Mouse (Mus musculus): ENCODE measurements around the gene Gucd1. TPM values are rescaled to one million over a fixed set of nuclear protein-coding genes. Genes with fewer than 3 reads are reported as not detected.
"Not testable (repeated sequence)": the region's sequence is repeated elsewhere in the genome, so short reads cannot be mapped to it uniquely, and the experiment has no call there.

Gucd1 gene
- total RNA-seq, 2 experiments from 2014 or later: 94.3 to 180 TPM

- ATAC-seq (replicated peaks; ENCODE audit: low FRiP score, poor library complexity, severe bottlenecking): not testable (repeated sequence)
These were observed 173.2 kb downstream of the Gucd1 start for GRCm38 (mm10) chr10:75344563-75344962.

DNA sequence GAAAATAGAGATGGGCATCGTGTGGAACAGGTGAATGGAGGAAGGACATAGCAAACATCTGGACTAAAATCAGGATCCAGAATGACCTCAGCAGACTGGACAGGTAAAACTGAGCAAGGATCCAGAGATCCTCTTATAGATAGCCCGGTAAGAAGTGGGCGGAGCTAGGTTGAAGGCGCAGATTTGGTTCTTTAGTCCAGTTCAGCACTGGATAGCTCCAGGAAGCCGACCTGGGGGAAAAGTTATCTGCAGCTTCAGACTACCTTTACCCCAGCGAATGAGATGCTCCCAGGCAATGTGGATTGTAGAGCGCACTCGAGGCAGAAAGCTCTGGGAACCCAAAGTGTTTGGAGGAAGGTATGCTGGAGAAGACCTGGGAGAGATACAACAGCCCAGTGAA lies 175.8 kb downstream of the Gucd1 start:
- no peak for ATAC-seq (replicated peaks; ENCODE audit: low FRiP score, poor library complexity, severe bottlenecking)

DNA sequence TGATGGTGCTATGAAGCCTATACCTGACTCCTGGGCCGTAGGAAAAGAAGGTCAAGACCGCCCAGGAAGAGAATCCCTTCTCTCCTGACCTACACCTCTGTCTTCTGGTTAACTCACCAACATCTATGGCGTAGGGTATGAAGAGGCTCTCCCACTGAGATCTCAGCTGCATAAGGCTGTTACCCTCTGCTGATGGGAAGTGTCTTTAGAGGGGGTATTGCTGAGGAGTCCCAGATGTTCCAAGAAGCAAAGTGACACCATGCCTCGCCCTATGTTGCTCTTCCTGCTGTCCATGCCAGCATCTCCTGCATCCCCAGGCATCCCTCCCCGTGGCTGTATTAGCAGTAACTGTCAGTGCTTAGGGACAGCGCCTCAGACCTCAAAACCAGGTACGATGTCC lies 178.4 kb downstream of the Gucd1 start:
- ATAC-seq (replicated peaks; ENCODE audit: low FRiP score, poor library complexity, severe bottlenecking): no peak

DNA sequence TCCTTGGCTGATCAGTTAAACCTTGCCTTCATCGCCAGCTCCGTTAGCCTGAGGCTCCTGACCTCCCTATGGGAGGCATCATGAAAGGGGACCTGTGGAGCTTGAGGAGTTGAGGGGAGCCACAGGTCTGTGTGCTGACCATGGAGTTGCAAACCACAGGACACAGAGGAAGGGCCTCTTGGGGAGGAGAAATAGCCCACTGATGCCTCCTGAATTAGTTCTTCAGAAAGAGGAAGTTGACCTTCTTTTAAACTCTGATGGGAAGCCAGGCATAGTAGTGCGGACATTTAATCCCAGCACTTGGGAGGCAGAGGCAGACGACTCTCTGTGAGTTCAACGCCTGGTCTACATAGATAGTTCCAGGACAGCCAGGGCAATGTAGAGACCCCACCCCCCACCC lies 178.9 kb downstream of the Gucd1 start:
- ATAC-seq (replicated peaks; ENCODE audit: low FRiP score, poor library complexity, severe bottlenecking): no peak

- ATAC-seq (replicated peaks; ENCODE audit: low FRiP score, poor library complexity, severe bottlenecking): no peak
These were observed 180.5 kb downstream of the Gucd1 start for GRCm38 (mm10) chr10:75337231-75337630.

GRCm38 (mm10) chr10:75335075-75335474 lies 182.7 kb downstream of the Gucd1 start:
- ATAC-seq (replicated peaks; ENCODE audit: low FRiP score, poor library complexity, severe bottlenecking): no peak

GRCm38 (mm10) chr10:75334175-75334574 lies 183.6 kb downstream of the Gucd1 start:
- no peak for ATAC-seq (replicated peaks; ENCODE audit: low FRiP score, poor library complexity, severe bottlenecking)

DNA sequence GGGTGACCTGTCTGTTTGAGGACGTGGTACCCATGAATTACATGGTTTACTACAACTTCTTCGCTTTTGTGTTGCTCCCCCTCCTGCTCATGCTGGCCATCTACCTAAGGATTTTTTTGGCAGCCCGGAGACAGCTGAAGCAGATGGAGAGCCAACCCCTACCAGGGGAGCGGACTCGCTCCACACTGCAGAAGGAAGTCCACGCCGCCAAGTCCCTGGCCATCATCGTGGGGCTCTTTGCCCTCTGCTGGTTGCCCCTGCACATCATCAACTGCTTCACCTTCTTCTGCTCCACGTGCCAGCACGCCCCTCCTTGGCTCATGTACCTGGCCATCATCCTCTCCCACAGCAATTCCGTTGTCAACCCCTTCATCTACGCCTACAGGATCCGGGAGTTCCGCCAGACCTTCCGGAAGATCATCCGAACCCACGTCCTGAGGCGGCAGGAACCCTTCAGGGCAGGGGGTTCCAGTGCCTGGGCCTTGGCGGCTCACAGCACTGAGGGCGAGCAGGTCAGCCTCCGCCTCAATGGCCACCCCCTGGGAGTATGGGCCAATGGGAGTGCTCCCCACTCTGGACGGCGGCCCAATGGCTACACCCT lies 184.5 kb downstream of the Gucd1 start:
- ATAC-seq (replicated peaks; ENCODE audit: low FRiP score, poor library complexity, severe bottlenecking): no peak

- no peak for ATAC-seq (replicated peaks; ENCODE audit: low FRiP score, poor library complexity, severe bottlenecking)
These were observed 185.5 kb downstream of the Gucd1 start for GRCm38 (mm10) chr10:75332268-75332667.

DNA sequence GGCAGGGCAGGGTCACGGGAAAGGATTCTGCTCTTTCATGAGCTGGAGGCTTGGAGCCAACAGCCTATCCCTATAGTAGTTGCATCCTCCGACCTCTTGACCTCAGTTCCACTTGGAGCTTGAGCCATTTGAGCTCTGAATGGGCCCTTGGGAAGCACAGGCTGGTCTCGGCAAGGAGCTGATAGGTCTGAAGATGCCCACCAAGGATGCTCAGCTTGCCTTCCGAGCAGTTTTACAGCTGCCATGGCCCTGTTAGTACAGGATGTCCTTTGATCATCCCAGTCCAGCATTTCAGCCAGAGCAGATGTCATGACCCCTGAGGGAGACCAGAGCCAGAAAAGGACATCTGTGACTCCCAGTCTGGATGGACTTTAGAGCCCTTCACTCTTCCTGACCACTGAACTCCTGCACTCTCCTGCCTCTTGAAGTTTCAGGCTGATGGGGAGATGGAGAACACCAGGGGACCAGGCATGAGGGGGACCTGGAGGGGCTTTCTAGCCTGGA lies 189.5 kb downstream of the Gucd1 start:
- ATAC-seq (replicated peaks; ENCODE audit: low FRiP score, poor library complexity, severe bottlenecking): no peak

GRCm38 (mm10) chr10:75327081-75327480 lies 190.7 kb downstream of the Gucd1 start:
- no peak for ATAC-seq (replicated peaks; ENCODE audit: low FRiP score, poor library complexity, severe bottlenecking)

DNA sequence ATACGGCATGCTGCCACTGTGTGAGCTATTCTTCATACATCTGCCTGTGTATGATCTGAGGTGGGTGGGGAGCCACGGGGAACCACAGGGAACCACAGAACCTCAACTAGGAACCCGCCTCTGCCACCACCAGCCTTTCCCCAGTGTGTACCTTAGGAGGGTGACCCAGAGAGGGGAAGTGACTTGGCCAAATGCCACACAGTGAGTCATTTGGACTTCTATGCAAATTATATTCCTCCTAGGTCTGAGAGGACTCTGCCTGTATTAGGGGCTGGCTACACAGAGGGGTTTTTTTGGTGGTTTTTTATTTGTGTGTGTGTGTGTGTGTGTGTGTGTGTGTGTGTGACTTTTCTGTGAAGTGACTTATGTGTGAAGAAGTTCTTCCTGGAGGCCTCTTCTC lies 191.2 kb downstream of the Gucd1 start:
- ATAC-seq (replicated peaks; ENCODE audit: low FRiP score, poor library complexity, severe bottlenecking): no peak

GRCm38 (mm10) chr10:75325821-75326220 lies 192.0 kb downstream of the Gucd1 start:
- no peak for ATAC-seq (replicated peaks; ENCODE audit: low FRiP score, poor library complexity, severe bottlenecking)

- no peak for ATAC-seq (replicated peaks; ENCODE audit: low FRiP score, poor library complexity, severe bottlenecking)
These were observed 193.4 kb downstream of the Gucd1 start for GRCm38 (mm10) chr10:75324391-75324790.

GRCm38 (mm10) chr10:75323986-75324385 lies 193.8 kb downstream of the Gucd1 start:
- no peak for ATAC-seq (replicated peaks; ENCODE audit: low FRiP score, poor library complexity, severe bottlenecking)

DNA sequence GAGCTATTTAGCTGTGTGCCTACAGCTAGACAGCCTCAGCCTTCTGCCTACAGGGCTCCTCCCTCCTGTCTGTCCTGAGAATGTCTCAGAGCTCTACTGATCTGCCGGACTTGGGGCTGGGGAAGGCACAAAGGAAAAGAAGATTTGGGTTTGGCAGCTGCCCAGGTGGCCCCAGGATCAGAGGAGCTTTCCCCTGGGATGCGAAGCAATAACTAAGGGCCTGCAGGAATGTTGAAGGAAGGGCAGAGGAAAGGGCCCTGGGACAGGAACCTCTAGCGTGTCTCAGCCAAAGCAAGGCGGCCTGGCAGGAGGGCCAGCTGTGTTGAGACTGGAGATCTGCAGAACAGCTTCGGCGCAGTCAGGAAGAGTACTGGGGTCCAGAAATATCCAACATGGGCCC lies 194.8 kb downstream of the Gucd1 start:
- no peak for ATAC-seq (replicated peaks; ENCODE audit: low FRiP score, poor library complexity, severe bottlenecking)

GRCm38 (mm10) chr10:75320321-75320720 lies 197.5 kb downstream of the Gucd1 start:
- ATAC-seq (replicated peaks; ENCODE audit: low FRiP score, poor library complexity, severe bottlenecking): no peak

GRCm38 (mm10) chr10:75318206-75318605 lies 199.6 kb downstream of the Gucd1 start:
- no peak for ATAC-seq (replicated peaks; ENCODE audit: low FRiP score, poor library complexity, severe bottlenecking)

DNA sequence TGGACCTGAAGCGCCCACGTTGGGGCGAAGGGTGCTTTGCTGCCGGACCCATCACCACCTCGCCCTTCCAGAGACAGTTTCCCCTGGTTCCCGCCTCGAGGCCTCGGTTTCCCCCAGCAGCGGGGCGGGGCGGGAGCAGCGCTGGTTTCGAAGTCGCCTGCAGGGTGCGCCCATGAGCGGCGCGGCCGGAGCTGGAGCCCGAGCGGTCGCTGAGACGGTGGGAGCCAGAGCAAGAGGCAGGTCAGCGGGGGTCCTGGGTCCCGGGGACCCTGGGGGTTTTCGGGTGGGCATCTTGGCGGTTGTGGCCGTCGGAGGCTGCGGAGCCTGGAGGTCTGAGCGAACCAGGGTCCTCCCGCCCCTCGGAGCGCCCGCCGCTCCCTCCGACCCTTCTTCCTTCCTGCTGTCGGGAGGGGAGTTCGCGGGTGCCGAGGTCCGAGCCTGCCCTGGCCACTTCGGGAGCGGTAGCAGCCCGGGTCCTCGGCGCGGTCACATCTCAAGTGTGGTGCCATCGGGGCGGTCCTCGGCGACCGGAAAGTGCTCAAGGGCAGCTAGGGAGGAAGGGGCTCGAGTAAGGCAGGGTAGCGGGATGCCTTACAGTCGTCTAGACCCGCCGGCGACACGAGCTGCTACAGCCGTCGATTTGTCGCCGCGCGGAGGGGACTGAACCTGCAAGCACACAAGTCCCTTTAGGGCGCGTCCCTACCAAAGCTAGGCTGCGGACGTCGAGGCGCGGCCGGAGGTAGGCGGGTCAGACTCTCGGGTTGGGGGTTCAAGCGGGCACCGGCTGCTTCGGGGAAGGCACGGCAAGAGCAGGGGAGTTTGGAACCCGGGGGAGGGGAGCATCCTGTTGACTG lies 200.6 kb downstream of the Gucd1 start:
- ATAC-seq (replicated peaks; ENCODE audit: low FRiP score, poor library complexity, severe bottlenecking): no peak

GRCm38 (mm10) chr10:75316872-75316907 lies 201.1 kb downstream of the Gucd1 start, which contains the start of gene Adora2a:
Gene Adora2a, plus strand, starts transcription at chr10:75316877.
- no peak for ATAC-seq (replicated peaks; ENCODE audit: low FRiP score, poor library complexity, severe bottlenecking)

GRCm38 (mm10) chr10:75316472-75316871 lies 201.3 kb downstream of the Gucd1 start:
- no peak for ATAC-seq (replicated peaks; ENCODE audit: low FRiP score, poor library complexity, severe bottlenecking)

DNA sequence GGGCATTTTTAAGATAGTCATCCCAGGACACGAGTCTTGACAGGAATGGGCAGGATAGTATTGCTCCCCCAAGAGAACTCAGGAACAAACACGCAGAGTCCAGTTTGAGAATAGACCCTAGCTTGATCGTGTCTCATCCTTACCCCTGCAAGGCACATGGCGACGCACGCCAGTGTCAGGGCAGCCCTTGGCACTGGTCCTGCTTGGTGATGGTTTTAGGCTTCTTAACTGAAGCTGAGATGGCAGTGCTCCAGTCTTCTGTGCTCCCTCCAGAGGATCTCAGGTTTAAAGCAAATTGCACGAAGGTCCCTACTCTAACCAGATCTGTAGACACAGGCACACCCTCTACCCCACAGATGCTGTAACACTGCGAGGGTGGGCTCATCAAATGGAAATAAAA lies 202.0 kb downstream of the Gucd1 start:
- ATAC-seq (replicated peaks; ENCODE audit: low FRiP score, poor library complexity, severe bottlenecking): no peak

Measured in erythroblast, adult 5-6 weeks (primary cell).